Mouse (Mus musculus) myocyte (in vitro differentiated cells): ENCODE results near the gene Spryd7.

Experiments used
- POLR2A ChIP-seq: IDR thresholded peaks from one replicate; pipeline ENCODE4 v1.6.1; 2011; ENCODE audit warnings: low read depth, mild to moderate bottlenecking, control low read depth, moderate library complexity; ENCODE audit not compliant: insufficient read length
- SRF ChIP-seq: IDR thresholded peaks from one replicate; pipeline ENCODE4 v1.6.1; 2011; ENCODE audit warnings: low read depth; ENCODE audit not compliant: control insufficient read depth, insufficient read length

- TF ChIP-seq POLR2A (no peak), SRF (no peak)
These were observed 44.7 kb upstream of the Spryd7 start for GRCm38 (mm10) chr14:61601348-61601747.
